Mouse (Mus musculus) urinary bladder, postnatal 4 days (tissue): ENCODE measurements at regions not wholly inside any gene's neighbourhood (a gene's known extent, or its start where the extent isn't known, plus 50 kb on each side); places are given as distances from the start of the nearest gene placed in this dataset.

Source experiments
- DNase-seq, 2 experiments: peaks; one replicate each; pipeline ENCODE4 v3.0.0; 2021 to 2022; ENCODE audit warnings: low spot score in 2 of 2

GRCm38 (mm10) chr6:111883946-111884345 lies 389.6 kb upstream of the Lmcd1 start:
- no peak for DNase-seq

GRCm38 (mm10) chr6:111911997-111912396 lies 361.6 kb upstream of the Lmcd1 start:
- no peak for DNase-seq

GRCm38 (mm10) chr6:111913771-111914405 lies 359.7 kb upstream of the Lmcd1 start:
- no peak for DNase-seq

GRCm38 (mm10) chr6:111917248-111917721 lies 356.3 kb upstream of the Lmcd1 start:
- no peak for DNase-seq

- DNase-seq, result no peak
These were observed 355.5 kb upstream of the Lmcd1 start for GRCm38 (mm10) chr6:111917868-111918597.

- DNase-seq, result no peak
These were observed 341.0 kb upstream of the Lmcd1 start for GRCm38 (mm10) chr6:111932596-111932995.

GRCm38 (mm10) chr6:111954401-111954800 lies 319.2 kb upstream of the Lmcd1 start:
- DNase-seq, result no peak

- no peak for DNase-seq
These were observed 307.8 kb upstream of the Lmcd1 start for GRCm38 (mm10) chr6:111965766-111966165.

GRCm38 (mm10) chr6:111985452-111985851 lies 288.1 kb upstream of the Lmcd1 start:
- DNase-seq, result no peak

GRCm38 (mm10) chr6:111995823-111996222 lies 277.7 kb upstream of the Lmcd1 start:
- DNase-seq, result no peak

- DNase-seq, result no peak
These were observed 269.6 kb upstream of the Lmcd1 start for GRCm38 (mm10) chr6:112003784-112004471.

- DNase-seq, result no peak
These were observed 247.0 kb upstream of the Lmcd1 start for GRCm38 (mm10) chr6:112026261-112027205.

GRCm38 (mm10) chr6:112050548-112051184 lies 222.9 kb upstream of the Lmcd1 start:
- DNase-seq, result no peak

GRCm38 (mm10) chr6:112052193-112052592 lies 221.4 kb upstream of the Lmcd1 start:
- no peak for DNase-seq

GRCm38 (mm10) chr6:112057895-112058294 lies 215.7 kb upstream of the Lmcd1 start:
- DNase-seq, result no peak

GRCm38 (mm10) chr6:112062956-112063355 lies 210.6 kb upstream of the Lmcd1 start:
- no peak for DNase-seq

- DNase-seq, result no peak
These were observed 183.0 kb upstream of the Lmcd1 start for GRCm38 (mm10) chr6:112090597-112090996.

- no peak for DNase-seq
These were observed 182.3 kb upstream of the Lmcd1 start for GRCm38 (mm10) chr6:112091125-112091763.

GRCm38 (mm10) chr6:112093300-112093699 lies 180.3 kb upstream of the Lmcd1 start:
- DNase-seq, result no peak

- DNase-seq, result no peak
These were observed 175.9 kb upstream of the Lmcd1 start for GRCm38 (mm10) chr6:112097699-112098098.

GRCm38 (mm10) chr6:112108651-112109050 lies 164.9 kb upstream of the Lmcd1 start:
- no peak for DNase-seq
